Mouse (Mus musculus) heart, postnatal 0 days (tissue): Measurements from ENCODE around the gene Gm498.

Source experiments
- CTCF ChIP-seq: IDR thresholded peaks from 2 replicates; pipeline ENCODE4 v1.5.1; 2016; ENCODE audit warnings: antibody characterized with exemption, control low read depth, low read depth
- EP300 ChIP-seq: IDR thresholded peaks from 2 replicates; pipeline ENCODE4 v1.6.1; 2016; ENCODE audit warnings: antibody characterized with exemption, low read depth

- TF ChIP-seq CTCF, result no peak
- TF ChIP-seq EP300, result no peak
Observed at GRCm38 (mm10) chr7:143832196-143832595, 34.4 kb upstream of the Gm498 start.
